Mouse (Mus musculus) kidney, adult 2 months (tissue): ENCODE results near the gene Gtf3c3.

ENCODE experiments used
- CTCF ChIP-seq: fragments of 200-500 bp; conservative IDR thresholded peaks from 2 replicates; pipeline ENCODE4 v1.5.1; 2011; ENCODE audit warnings: low read depth, mild to moderate bottlenecking, control low read depth, low read length, moderate library complexity, mixed read lengths; ENCODE audit not compliant: insufficient read depth, insufficient read length
- POLR2A ChIP-seq: fragments of 200-500 bp; IDR thresholded peaks from one replicate; pipeline ENCODE4 v1.6.1; 2011; ENCODE audit warnings: low read depth, low read length, control low read depth

GRCm38 (mm10) chr1:54422195-54422750 lies 16.5 kb downstream of the Gtf3c3 start:
- TF ChIP-seq POLR2A: no peak
- TF ChIP-seq CTCF: no peak
